ENCODE assay signal across 22 mouse cellular contexts in the genomic region with DNA sequence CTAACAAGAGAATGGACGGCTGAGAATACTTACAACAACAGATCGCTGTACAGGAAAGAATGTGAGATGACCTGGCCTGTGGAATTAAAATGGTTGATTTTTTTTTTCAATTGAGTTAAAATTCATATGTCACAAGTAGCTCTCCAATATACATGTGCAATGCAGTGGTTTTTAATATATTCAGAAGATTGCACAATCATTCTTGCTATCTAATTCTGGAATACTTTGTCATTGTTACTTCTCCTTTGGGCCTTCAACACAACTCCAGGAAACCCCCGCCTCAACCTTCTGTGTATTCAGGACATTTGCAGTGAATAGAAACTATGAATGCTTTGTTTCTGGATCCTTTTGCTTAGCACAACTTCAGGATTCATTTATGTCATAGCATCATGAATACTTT.
DNase-seq lines count a peak whose midpoint lies in the region; ATAC-seq and TF ChIP-seq lines count a peak whose summit lies in the region.
"Had no signal": no experiment of that assay in that cellular context is flagged by ENCODE, and none has a peak within 500 bp of the region (broad histone marks: within the 10 kb centered on the region; RNA-seq: fewer than 3 reads in every experiment).

No protein-coding gene starts in this region.

- H3K27ac ChIP-seq in midbrain, embryonic 11.5 days (ENCODE audit: low read depth, low read length) = no peak overlapping the region
- no peak overlapping the region for H3K27ac ChIP-seq in midbrain, postnatal 0 days (ENCODE audit: low read depth, low read length)
- peak overlapping the region; percentile 9; the same call in 1 of the 2 replicates for H3K27ac ChIP-seq in hindbrain, embryonic 15.5 days (replicated peaks)
- H3K27ac ChIP-seq in midbrain, embryonic 15.5 days = peak overlapping the region; percentile 54
- no peak overlapping the region for H3K27ac ChIP-seq in gastrocnemius, adult 2 months
- H3K27ac ChIP-seq: forebrain, embryonic 13.5 days; heart, adult 2 months; intestine, embryonic 15.5 days; limb, embryonic 12.5 days; liver, embryonic 12.5 days had no signal

- WGBS in midbrain, embryonic 11.5 days = 68% methylated on average over 3 of the region's 3 CpGs
- 64% methylated on average over 3 of the region's 3 CpGs for WGBS in midbrain, postnatal 0 days
- 45% methylated on average over 3 of the region's 3 CpGs for WGBS in hindbrain, embryonic 15.5 days
- WGBS in midbrain, embryonic 15.5 days = 63% methylated on average over 3 of the region's 3 CpGs

- H3K36me3 ChIP-seq in midbrain, embryonic 11.5 days (ENCODE audit: control insufficient read depth, insufficient read depth, low read length) = no peaks in the 10 kb centered on the region
- no peaks in the 10 kb centered on the region for H3K36me3 ChIP-seq in midbrain, postnatal 0 days (ENCODE audit: insufficient read depth, low read length)
- no peaks in the 10 kb centered on the region for H3K36me3 ChIP-seq in E14TG2a.4 (ENCODE audit: insufficient read depth, low read length)
- H3K36me3 ChIP-seq in hindbrain, embryonic 15.5 days = no peaks in the 10 kb centered on the region
- H3K36me3 ChIP-seq in midbrain, embryonic 15.5 days (replicated peaks) = no peaks in the 10 kb centered on the region
- H3K36me3 ChIP-seq: intestine, embryonic 15.5 days; limb, embryonic 12.5 days; liver, embryonic 12.5 days had no signal

- no peak for TF ChIP-seq CTCF in midbrain, postnatal 0 days (IDR thresholded peaks at IDR 0.05)
- no peak for TF ChIP-seq CTCF in E14TG2a.4 (conservative IDR thresholded peaks at IDR 0.05; ENCODE audit: low read length)
- no peak for TF ChIP-seq CTCF in gastrocnemius, adult 2 months (IDR thresholded peaks at IDR 0.05)

- H3K27me3 ChIP-seq in midbrain, embryonic 11.5 days (ENCODE audit: control insufficient read depth, insufficient read depth, low read length) = 0 out of 2 replicates have a peak, but pooled peaks cover 2% of the 10 kb centered on the region
- H3K27me3 ChIP-seq in midbrain, postnatal 0 days (ENCODE audit: insufficient read depth, low read length) = no peaks in the 10 kb centered on the region
- no peaks in the 10 kb centered on the region for H3K27me3 ChIP-seq in E14TG2a.4 (ENCODE audit: insufficient read depth, low read length)
- H3K27me3 ChIP-seq in hindbrain, embryonic 15.5 days = no peaks in the 10 kb centered on the region
- no peaks in the 10 kb centered on the region for H3K27me3 ChIP-seq in midbrain, embryonic 15.5 days (replicated peaks)
- H3K27me3 ChIP-seq: forebrain, embryonic 13.5 days; intestine, embryonic 15.5 days; limb, embryonic 12.5 days had no signal

- intact Hi-C loops in gastrocnemius, adult 2 months (cut with DNase I) = no loop called here

- no peaks in the 10 kb centered on the region; the same call in 1 of the 2 replicates for H3K9me3 ChIP-seq in midbrain, embryonic 11.5 days (ENCODE audit: control insufficient read depth, low read length)
- H3K9me3 ChIP-seq in midbrain, postnatal 0 days (ENCODE audit: low read length) = 0 out of 2 replicates have a peak, but pooled peaks cover 3% of the 10 kb centered on the region
- peaks cover 5% of the 10 kb centered on the region; the same call in 1 of the 2 replicates for H3K9me3 ChIP-seq in E14TG2a.4 (ENCODE audit: low read length)
- no peaks in the 10 kb centered on the region for H3K9me3 ChIP-seq in hindbrain, embryonic 15.5 days
- H3K9me3 ChIP-seq in midbrain, embryonic 15.5 days = no peaks in the 10 kb centered on the region
- H3K9me3 ChIP-seq: intestine, embryonic 15.5 days had no signal

- ATAC-seq in midbrain, embryonic 11.5 days (ENCODE audit: low FRiP score) = no peak
- no peak for ATAC-seq in midbrain, postnatal 0 days (ENCODE audit: low FRiP score)
- no peak for ATAC-seq in hindbrain, embryonic 15.5 days (ENCODE audit: low FRiP score, low read depth)
- no peak for ATAC-seq in midbrain, embryonic 15.5 days (replicated peaks)
- ATAC-seq: forebrain, embryonic 13.5 days; intestine, embryonic 15.5 days; liver, embryonic 12.5 days had no signal

- H3K4me3 ChIP-seq in midbrain, embryonic 11.5 days (ENCODE audit: low read depth, low read length) = no peak overlapping the region
- H3K4me3 ChIP-seq in midbrain, postnatal 0 days (ENCODE audit: low read depth, low read length) = no peak overlapping the region
- 0 out of 2 replicates have a peak overlapping the region, but pooled peaks have one; percentile 29 for H3K4me3 ChIP-seq in E14TG2a.4 (replicated peaks; ENCODE audit: low read length)
- no peak overlapping the region for H3K4me3 ChIP-seq in hindbrain, embryonic 15.5 days
- H3K4me3 ChIP-seq in midbrain, embryonic 15.5 days = no peak overlapping the region
- no peak overlapping the region for H3K4me3 ChIP-seq in gastrocnemius, adult 2 months
- H3K4me3 ChIP-seq: forebrain, embryonic 13.5 days; heart, adult 2 months; intestine, embryonic 15.5 days; limb, embryonic 12.5 days; liver, embryonic 12.5 days had no signal

- peak; percentile 64 for DNase-seq in midbrain, embryonic 11.5 days (ENCODE audit: low spot score, missing footprints)
- no peak for DNase-seq in midbrain, postnatal 0 days (ENCODE audit: low spot score)
- no peak for DNase-seq in gastrocnemius, adult 2 months
- no peak for DNase-seq in spleen, adult 18-20 months
- no peak for DNase-seq in kidney, adult 11 months
- DNase-seq: adrenal gland, postnatal 36 days; cerebellum, adult 2 months; cerebellum, postnatal 36 days; gastrocnemius, postnatal 14 days; heart, adult 2 months; heart, postnatal 36 days; kidney, postnatal 4 days; lung, adult 2 months; lung, postnatal 4 days; thymus, postnatal 4 days had no signal

- no peak overlapping the region for H3K4me2 ChIP-seq in midbrain, embryonic 11.5 days
- no peak overlapping the region for H3K4me2 ChIP-seq in midbrain, postnatal 0 days (ENCODE audit: low read depth, low read length, poor library complexity, severe bottlenecking)
- H3K4me2 ChIP-seq in hindbrain, embryonic 15.5 days = no peak overlapping the region
- H3K4me2 ChIP-seq in midbrain, embryonic 15.5 days = no peak overlapping the region
- H3K4me2 ChIP-seq: forebrain, embryonic 13.5 days; intestine, embryonic 15.5 days; limb, embryonic 12.5 days; liver, embryonic 12.5 days had no signal

- no peaks in the 10 kb centered on the region for H3K4me1 ChIP-seq in midbrain, embryonic 11.5 days (ENCODE audit: control insufficient read depth, insufficient read depth, low read length)
- 0 out of 2 replicates have a peak, but pooled peaks cover 4% of the 10 kb centered on the region for H3K4me1 ChIP-seq in midbrain, postnatal 0 days (ENCODE audit: insufficient read depth, low read length)
- peaks cover 88% of the 10 kb centered on the region for H3K4me1 ChIP-seq in E14TG2a.4 (replicated peaks; ENCODE audit: low read depth, low read length)
- peaks cover 20% of the 10 kb centered on the region for H3K4me1 ChIP-seq in hindbrain, embryonic 15.5 days (replicated peaks)
- H3K4me1 ChIP-seq in midbrain, embryonic 15.5 days = peaks cover 6% of the 10 kb centered on the region; the same call in 1 of the 2 replicates

- H3K9ac ChIP-seq in midbrain, embryonic 11.5 days (ENCODE audit: low read length) = peak overlapping the region; percentile 12; the same call in 1 of the 2 replicates
- H3K9ac ChIP-seq in midbrain, postnatal 0 days (replicated peaks; ENCODE audit: low read length, poor library complexity, severe bottlenecking) = no peak overlapping the region
- H3K9ac ChIP-seq in hindbrain, embryonic 15.5 days = no peak overlapping the region
- no peak overlapping the region for H3K9ac ChIP-seq in midbrain, embryonic 15.5 days
- H3K9ac ChIP-seq: forebrain, embryonic 13.5 days; intestine, embryonic 15.5 days; limb, embryonic 12.5 days; liver, embryonic 12.5 days had no signal

Comparison
In these comparisons a context has a peak if more than half of its experiments do, and no peak if none do; other contexts are left out.
1. H3K27ac ChIP-seq: peak in hindbrain, embryonic 15.5 days (single experiment) and midbrain, embryonic 15.5 days (single experiment); none in midbrain, embryonic 11.5 days (single experiment), midbrain, postnatal 0 days (single experiment) and gastrocnemius, adult 2 months (single experiment).